Mouse (Mus musculus): ENCODE measurements around the gene AU040320. TPM values are rescaled to one million over a fixed set of nuclear protein-coding genes. Genes with fewer than 3 reads are reported as not detected.

Gene AU040320
- polyA plus RNA-seq, 1 experiment from 2014 or later: 6.4 TPM

DNA sequence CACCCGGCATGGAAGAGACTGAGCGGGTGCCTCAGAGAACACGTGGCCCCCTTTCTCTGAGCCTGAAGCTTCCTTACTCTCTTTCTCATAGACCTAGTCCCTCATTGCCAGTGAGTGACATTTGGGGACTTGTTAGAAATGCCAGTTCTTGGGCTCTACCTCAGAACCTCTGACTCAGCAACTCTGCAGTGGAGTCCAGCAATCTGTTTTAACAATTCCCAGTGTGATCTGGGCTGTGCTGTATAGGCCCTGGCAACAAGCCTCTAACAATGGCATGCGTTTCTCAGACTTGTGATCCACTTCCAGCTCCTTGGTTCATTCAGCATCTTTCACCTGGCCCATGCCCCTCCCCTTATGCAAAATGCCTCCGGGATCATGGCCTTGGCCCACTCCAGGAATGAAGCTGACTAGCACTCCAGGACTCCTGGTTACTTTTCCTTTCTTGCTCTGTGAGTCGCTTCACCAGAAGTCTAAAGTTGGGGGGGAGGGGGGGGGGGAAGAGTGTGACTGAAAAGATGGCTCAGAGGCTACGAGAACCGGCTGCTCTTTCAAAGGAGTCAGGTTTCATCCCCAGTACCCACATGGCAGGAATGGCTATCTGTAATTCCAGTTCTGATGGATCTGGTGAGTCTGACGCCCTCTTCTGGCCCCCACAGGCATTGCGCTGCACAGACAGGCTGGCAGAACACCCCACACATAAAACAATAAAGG, 13.2 kb upstream of the AU040320 start:
- H3K9me3 ChIP-seq (replicated peaks): no peaks in the 10 kb centered on the region
- peaks cover 17% of the 10 kb centered on the region for H3K4me1 ChIP-seq (replicated peaks)
- DNase-seq: no peak
- 38% methylated on average over 10 of the region's 10 CpGs for WGBS (ENCODE audit: insufficient replicate concordance)
- H3K27ac ChIP-seq: no peak overlapping the region
- H3K4me3 ChIP-seq (replicated peaks): no peak overlapping the region
- H3K4me2 ChIP-seq: no peak overlapping the region
- H3K27me3 ChIP-seq: peaks cover 50% of the 10 kb centered on the region
- H3K9ac ChIP-seq: no peak overlapping the region
- peaks cover 11% of the 10 kb centered on the region for H3K36me3 ChIP-seq
- no peak for ATAC-seq (ENCODE audit: low read depth)

DNA sequence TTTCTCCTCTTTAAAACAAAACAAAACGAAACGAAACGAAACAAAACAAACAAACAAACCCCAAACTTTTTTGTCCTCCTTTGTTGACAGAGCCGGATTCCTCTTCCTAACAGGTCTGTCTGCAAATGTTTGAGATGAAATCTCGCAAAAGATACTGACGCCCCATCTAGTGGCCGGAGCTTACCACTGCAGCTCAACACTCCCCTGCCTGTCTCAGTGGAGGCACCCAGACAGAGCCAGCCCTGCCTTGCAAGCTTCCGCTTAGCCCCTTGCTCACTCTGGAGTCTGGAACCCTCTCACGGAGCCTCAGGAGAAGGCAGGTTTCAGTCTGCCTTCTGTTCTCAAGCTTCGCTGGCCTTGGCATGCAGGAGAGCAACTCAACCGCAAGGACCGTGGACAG, 11.9 kb upstream of the AU040320 start:
- Histone ChIP-seq H3K27me3 (peaks cover 37% of the 10 kb centered on the region), H3K4me2 (peak overlapping the region; percentile 26), H3K9me3 (replicated peaks) (no peaks in the 10 kb centered on the region), H3K9ac (no peak overlapping the region), H3K4me1 (replicated peaks) (0 out of 2 replicates have a peak, but pooled peaks cover 4% of the 10 kb centered on the region), H3K27ac (no peak overlapping the region), H3K36me3 (peaks cover 24% of the 10 kb centered on the region), H3K4me3 (replicated peaks) (no peak overlapping the region)
- DNase-seq: peak; percentile 57
- ATAC-seq (ENCODE audit: low read depth): peak; percentile 37; the same call in 1 of the 2 replicates
- 7% methylated on average over 12 of the region's 12 CpGs for WGBS (ENCODE audit: insufficient replicate concordance)

DNA sequence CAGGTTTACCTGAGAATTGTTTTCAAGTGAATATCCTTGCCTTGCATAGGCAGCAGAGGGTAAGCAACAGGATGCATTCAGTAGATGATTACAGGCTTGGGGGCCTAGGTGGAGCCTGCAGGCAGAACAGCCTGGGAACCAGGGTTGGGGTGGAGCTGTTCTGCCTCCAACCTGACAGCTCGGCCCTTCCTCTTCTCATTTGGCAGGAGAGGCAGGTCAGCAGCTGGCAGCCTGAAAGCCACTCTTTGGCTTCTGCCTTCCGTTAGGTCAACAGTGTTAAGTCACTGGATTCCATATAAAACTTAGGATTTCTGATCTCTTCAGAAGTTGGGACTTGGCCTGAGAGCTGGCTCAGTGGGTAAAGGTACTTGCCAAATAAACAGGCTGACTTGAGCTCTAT, 10.4 kb upstream of the AU040320 start:
- peaks cover 21% of the 10 kb centered on the region for H3K27me3 ChIP-seq
- H3K9ac ChIP-seq: no peak overlapping the region
- peaks cover 8% of the 10 kb centered on the region; the same call in 1 of the 2 replicates for H3K4me1 ChIP-seq (replicated peaks)
- H3K9me3 ChIP-seq (replicated peaks): no peaks in the 10 kb centered on the region
- H3K36me3 ChIP-seq: peaks cover 36% of the 10 kb centered on the region
- ATAC-seq (ENCODE audit: low read depth) (no peak), DNase-seq (no peak)
- H3K4me2 ChIP-seq: no peak overlapping the region
- no peak overlapping the region for H3K4me3 ChIP-seq (replicated peaks)
- no peak overlapping the region for H3K27ac ChIP-seq
- 41% methylated on average over 2 of the region's 2 CpGs for WGBS (ENCODE audit: insufficient replicate concordance)

DNA sequence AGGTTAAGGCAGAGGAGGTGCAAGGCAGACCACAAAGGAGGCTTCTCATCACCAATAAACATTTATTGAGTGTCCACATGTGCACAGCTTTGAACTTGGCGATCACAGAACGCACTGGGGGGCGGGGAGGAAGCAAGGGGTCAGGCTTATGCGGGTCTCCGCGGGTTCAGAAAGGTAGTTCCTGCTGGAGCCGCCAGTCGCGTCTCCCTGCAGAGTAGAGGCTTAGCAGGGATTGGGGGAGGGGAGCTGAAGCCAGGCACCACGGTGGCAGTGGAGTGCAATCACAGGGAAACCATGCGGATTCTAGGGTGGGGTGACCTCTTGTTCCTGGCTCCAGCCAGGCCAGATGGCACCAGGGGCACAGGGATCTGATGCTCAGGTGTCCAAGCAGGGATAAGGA, 9.6 kb upstream of the AU040320 start:
- Histone ChIP-seq H3K9me3 (replicated peaks) (no peaks in the 10 kb centered on the region), H3K4me3 (replicated peaks) (no peak overlapping the region), H3K9ac (no peak overlapping the region), H3K27ac (no peak overlapping the region), H3K4me2 (no peak overlapping the region), H3K27me3 (peaks cover 14% of the 10 kb centered on the region), H3K36me3 (peaks cover 44% of the 10 kb centered on the region), H3K4me1 (replicated peaks) (peaks cover 11% of the 10 kb centered on the region; the same call in 1 of the 2 replicates)
- ATAC-seq (ENCODE audit: low read depth) (no peak), DNase-seq (no peak)
- WGBS (ENCODE audit: insufficient replicate concordance): 30% methylated on average over 11 of the region's 11 CpGs

DNA sequence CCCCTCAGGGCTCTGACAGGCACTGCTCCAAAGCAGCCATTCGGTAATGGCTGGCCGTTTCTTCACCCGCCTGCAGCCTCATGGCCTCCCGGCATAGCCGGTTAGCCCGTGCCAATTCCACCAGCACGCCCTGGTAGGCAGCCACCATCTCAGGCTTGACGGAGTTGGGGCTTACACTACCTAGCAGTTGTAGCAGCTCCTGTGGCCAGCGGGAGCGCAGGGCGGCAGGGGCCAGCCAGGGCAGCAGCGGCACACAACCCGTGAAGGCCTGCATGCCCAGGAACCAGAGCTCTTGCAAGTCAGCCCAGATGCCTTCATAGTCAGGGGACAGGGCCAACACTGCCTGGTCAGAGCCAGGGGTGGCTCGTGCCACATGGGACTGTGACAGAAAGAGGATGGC, 8.5 kb upstream of the AU040320 start:
- Histone ChIP-seq H3K27ac (no peak overlapping the region), H3K36me3 (peaks cover 54% of the 10 kb centered on the region), H3K9ac (no peak overlapping the region), H3K27me3 (peaks cover 3% of the 10 kb centered on the region), H3K9me3 (replicated peaks) (no peaks in the 10 kb centered on the region), H3K4me2 (no peak overlapping the region), H3K4me1 (replicated peaks) (peaks cover 13% of the 10 kb centered on the region), H3K4me3 (replicated peaks) (no peak overlapping the region)
- DNase-seq (no peak), ATAC-seq (ENCODE audit: low read depth) (no peak)
- 88% methylated on average over 14 of the region's 14 CpGs for WGBS (ENCODE audit: insufficient replicate concordance)

DNA sequence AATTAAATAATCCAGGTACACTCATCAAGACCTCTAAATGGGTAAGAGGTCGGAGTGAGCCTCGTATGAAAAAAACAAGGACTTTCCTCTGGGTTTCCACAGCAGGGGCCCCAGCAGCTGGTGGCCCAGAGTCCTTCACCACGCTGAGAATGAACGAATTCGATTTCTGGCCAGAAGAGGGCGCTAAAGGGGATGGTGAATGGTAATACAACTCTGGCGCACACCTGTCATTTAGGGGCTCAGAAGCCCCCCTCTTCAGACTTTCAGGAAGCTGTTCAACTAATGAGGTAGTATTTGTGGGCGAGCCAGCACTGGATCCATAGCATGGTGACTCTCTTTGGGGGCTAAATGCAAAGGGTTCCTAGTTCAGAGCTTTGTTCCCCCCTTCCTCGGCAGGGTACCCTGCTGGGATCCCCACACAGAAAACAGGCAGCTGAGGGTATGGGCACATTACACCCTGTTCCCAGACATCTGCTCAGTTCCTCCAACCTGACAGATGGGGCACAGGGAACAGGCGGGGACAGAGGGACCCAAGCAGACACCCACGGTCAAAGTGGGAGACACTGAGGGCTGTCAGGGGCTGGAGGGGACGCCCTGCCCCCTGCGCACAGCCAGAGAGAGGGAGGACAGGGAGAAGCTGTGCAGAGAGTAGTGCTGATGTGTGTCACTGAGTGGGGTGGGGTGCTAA, 7.7 kb upstream of the AU040320 start:
- WGBS (ENCODE audit: insufficient replicate concordance): 42% methylated on average over 13 of the region's 13 CpGs
- Histone ChIP-seq H3K4me3 (replicated peaks) (no peak overlapping the region), H3K4me2 (no peak overlapping the region), H3K27ac (no peak overlapping the region), H3K9me3 (replicated peaks) (no peaks in the 10 kb centered on the region), H3K27me3 (no peaks in the 10 kb centered on the region), H3K4me1 (replicated peaks) (peaks cover 19% of the 10 kb centered on the region), H3K36me3 (peaks cover 61% of the 10 kb centered on the region), H3K9ac (no peak overlapping the region)
- ATAC-seq (ENCODE audit: low read depth): no peak
- peak; percentile 39 for DNase-seq

DNA sequence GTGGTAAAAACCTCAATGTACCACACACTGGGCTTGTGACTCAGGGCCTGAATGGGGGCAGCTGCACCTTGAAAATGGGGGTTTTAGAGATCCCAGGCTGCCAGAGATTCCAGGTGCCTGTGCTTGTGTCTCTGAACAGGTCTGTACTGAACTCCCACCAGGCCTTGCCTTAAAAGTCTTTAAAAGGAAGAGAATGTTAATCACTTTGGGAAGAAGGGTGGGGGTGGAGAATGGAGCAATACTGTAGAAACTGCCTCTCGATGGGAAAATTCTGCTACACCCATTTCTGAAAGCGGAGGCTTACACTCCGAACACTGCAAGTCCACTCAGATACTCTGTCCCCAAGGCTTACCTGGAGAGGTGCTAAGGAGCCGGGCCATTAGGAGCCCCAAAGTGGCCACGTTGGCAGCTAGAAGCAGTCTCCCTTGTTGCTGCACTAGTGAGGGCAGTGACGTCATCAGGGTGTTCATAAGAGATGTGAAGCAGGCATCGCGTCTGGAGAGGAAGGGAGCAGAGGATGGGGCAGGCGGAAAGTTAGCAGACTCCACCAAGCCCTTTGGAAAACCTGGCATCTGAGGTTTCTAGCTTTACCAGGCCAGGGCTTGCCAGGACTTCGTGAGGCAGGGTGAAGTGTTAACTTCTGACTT, 7.0 kb upstream of the AU040320 start:
- no peak overlapping the region for H3K4me3 ChIP-seq (replicated peaks)
- no peak for ATAC-seq (ENCODE audit: low read depth)
- H3K27ac ChIP-seq: no peak overlapping the region
- 80% methylated on average over 10 of the region's 10 CpGs for WGBS (ENCODE audit: insufficient replicate concordance)
- no peak overlapping the region for H3K4me2 ChIP-seq
- no peaks in the 10 kb centered on the region for H3K27me3 ChIP-seq
- DNase-seq: no peak
- peaks cover 15% of the 10 kb centered on the region for H3K4me1 ChIP-seq (replicated peaks)
- H3K9me3 ChIP-seq (replicated peaks): no peaks in the 10 kb centered on the region
- peaks cover 61% of the 10 kb centered on the region for H3K36me3 ChIP-seq
- H3K9ac ChIP-seq: no peak overlapping the region

DNA sequence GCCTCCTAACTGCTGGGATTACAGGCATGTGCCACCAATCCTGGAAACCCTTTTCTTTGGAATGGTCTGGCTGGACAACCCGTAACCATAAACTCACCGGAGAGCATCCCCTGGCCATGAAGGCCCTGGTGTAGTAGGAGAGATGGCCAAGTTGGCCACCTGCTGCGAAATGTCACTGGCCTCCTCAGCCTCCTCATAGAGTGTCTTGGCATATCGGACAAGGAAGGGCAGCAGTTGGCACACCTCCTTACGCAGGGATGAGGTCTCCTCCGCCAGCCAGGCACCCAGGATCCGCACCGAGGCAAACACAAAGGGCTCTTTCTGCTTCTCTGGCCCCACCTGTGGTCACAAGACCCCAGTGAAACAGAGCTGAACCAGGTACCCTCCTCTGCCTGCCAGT, 5.0 kb upstream of the AU040320 start:
- H3K4me1 ChIP-seq (replicated peaks): peaks cover 30% of the 10 kb centered on the region
- no peak for DNase-seq
- WGBS (ENCODE audit: insufficient replicate concordance): 95% methylated on average over 8 of the region's 8 CpGs
- H3K27ac ChIP-seq: no peak overlapping the region
- no peak overlapping the region for H3K4me3 ChIP-seq (replicated peaks)
- ATAC-seq (ENCODE audit: low read depth): no peak
- peaks cover 61% of the 10 kb centered on the region for H3K36me3 ChIP-seq
- no peak overlapping the region for H3K9ac ChIP-seq
- no peaks in the 10 kb centered on the region for H3K9me3 ChIP-seq (replicated peaks)
- H3K4me2 ChIP-seq: no peak overlapping the region
- no peaks in the 10 kb centered on the region for H3K27me3 ChIP-seq

DNA sequence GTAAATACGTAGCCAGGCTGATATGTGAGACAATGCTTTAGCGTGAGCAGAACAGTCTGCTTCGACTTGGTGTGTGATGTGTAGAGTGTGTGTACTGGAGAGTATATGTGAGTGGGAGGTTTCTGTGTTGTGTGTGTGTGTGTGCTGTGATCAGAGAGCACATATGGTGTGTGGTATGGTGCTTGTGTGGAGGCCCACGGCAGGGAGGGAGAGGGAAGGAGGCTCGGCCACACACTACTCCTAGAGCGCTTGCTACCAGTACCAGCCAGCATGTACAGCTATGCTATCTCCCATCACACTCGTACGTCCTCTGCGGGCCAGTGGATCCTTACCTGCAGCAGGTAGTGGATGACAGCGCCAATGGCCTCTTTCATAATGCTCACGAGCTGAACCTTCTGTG, 3.8 kb upstream of the AU040320 start:
- no peak for DNase-seq
- H3K9me3 ChIP-seq (replicated peaks): no peaks in the 10 kb centered on the region
- ATAC-seq (ENCODE audit: low read depth): no peak
- H3K9ac ChIP-seq: 0 out of 2 replicates have a peak overlapping the region, but pooled peaks have one; percentile 1
- WGBS (ENCODE audit: insufficient replicate concordance): 87% methylated on average over 11 of the region's 11 CpGs
- H3K27me3 ChIP-seq: no peaks in the 10 kb centered on the region
- H3K27ac ChIP-seq: no peak overlapping the region
- no peak overlapping the region for H3K4me3 ChIP-seq (replicated peaks)
- H3K4me2 ChIP-seq: no peak overlapping the region
- H3K36me3 ChIP-seq: peaks cover 56% of the 10 kb centered on the region
- peaks cover 36% of the 10 kb centered on the region for H3K4me1 ChIP-seq (replicated peaks)

DNA sequence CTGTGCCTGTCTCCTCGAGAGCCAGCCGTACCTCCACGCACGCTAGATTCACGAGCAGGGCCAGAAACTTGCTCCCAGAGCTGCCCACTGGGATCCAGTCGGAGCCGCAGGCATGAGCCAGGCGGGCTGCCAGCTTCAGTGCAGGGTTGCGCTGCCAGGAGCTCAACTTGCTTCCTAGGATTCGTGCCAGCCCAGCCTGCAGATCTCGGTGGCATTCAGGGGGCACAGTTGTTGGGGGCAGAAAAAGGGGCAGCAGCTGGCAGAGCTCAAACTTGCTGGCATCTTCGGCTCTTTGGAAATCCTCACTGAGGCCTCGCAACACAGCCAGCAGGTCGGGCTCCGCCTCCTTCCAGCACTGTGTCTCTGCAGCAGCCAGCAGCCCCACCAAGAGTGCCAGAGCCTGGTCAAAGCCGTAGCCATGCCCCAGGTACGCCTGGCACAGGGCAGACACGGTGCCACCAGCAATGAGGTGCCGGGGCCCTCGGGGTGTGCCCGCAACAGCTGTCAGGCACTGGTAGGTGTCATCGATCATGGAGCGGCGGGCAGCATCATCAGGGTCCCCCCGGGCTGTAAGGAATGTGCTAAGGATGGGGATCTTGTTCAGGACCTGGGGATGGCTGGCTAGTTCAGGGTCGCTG, 3.2 kb upstream of the AU040320 start:
- H3K9ac ChIP-seq: 0 out of 2 replicates have a peak overlapping the region, but pooled peaks have one; percentile 1
- peaks cover 42% of the 10 kb centered on the region for H3K4me1 ChIP-seq (replicated peaks)
- no peak overlapping the region for H3K4me2 ChIP-seq
- DNase-seq: no peak
- ATAC-seq (ENCODE audit: low read depth): no peak
- H3K4me3 ChIP-seq (replicated peaks): no peak overlapping the region
- WGBS (ENCODE audit: insufficient replicate concordance): 87% methylated on average over 26 of the region's 26 CpGs
- H3K36me3 ChIP-seq: peaks cover 49% of the 10 kb centered on the region
- no peaks in the 10 kb centered on the region for H3K27me3 ChIP-seq
- H3K9me3 ChIP-seq (replicated peaks): no peaks in the 10 kb centered on the region
- no peak overlapping the region for H3K27ac ChIP-seq

DNA sequence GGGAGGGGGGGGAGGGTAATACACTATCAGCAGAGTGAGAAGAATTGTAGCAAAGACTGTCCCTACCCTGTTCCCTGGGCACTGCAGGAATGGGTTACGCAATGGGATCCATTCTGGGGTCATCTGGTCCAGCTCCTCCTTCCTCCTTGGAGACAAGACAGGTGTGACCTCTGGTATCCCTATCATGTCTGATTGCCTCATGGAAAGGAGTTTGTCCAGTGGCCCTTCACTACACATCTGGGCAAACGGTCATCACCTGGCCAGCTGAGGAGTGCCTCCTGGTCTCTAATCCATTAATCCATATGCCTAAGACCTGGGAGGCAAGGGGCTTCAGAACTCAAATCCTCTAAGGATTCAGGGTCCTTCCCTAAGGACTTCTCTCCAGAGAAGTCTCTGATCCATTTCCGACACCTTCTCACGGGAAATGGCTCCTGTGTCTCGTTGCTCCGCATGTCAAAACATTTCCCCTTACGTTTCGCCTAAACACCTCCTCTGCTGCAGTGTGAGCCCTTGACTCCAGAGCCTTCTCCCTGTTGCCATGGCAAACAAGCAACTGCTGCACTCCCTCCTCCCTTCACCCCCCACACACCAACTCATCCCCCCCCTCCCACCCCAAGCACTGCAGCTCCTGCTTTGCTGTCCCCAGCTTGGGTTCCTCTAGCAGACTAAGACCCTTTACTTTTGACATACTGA, 2.3 kb upstream of the AU040320 start:
- peaks cover 41% of the 10 kb centered on the region for H3K36me3 ChIP-seq
- H3K27me3 ChIP-seq: no peaks in the 10 kb centered on the region
- H3K9ac ChIP-seq: no peak overlapping the region
- H3K4me1 ChIP-seq (replicated peaks): peaks cover 44% of the 10 kb centered on the region
- H3K27ac ChIP-seq: no peak overlapping the region
- no peak overlapping the region for H3K4me3 ChIP-seq (replicated peaks)
- 90% methylated on average over 8 of the region's 8 CpGs for whole genome bisulfite sequencing (ENCODE audit: insufficient replicate concordance)
- ATAC-seq (ENCODE audit: low read depth) (no peak), DNase-seq (no peak)
- H3K4me2 ChIP-seq: no peak overlapping the region
- no peaks in the 10 kb centered on the region for H3K9me3 ChIP-seq (replicated peaks)

All from liver, embryonic 13.5 days (tissue).